Mouse (Mus musculus) gastrocnemius, postnatal 10 days (tissue): ENCODE measurements around the gene Mllt1. TPM values are rescaled to one million over a fixed set of nuclear protein-coding genes. Genes with fewer than 3 reads are reported as not detected.

Experiments
- total RNA-seq, 2 experiments: library from RNA; stranded (reverse); gene quantifications; 2 replicates each; pipeline ENCODE4 v1.2.3; 2021

Gene Mllt1
- total RNA-seq, 2 experiments from 2014 or later, result 15.5 to 23.1 TPM

Other genes starting within 250 kb of the Mllt1 start
- gene Ndufa11, start 217.6 kb downstream of the Mllt1 start, total RNA-seq, result 100 to 1,000 TPM; 377 to 422 TPM
- 1 to 10 TPM; 6.6 to 7.0 TPM for gene Vmac, start 217.4 kb downstream of the Mllt1 start, total RNA-seq
- gene Nrtn, start 177.9 kb downstream of the Mllt1 start, total RNA-seq, result 1 to 10 TPM in 1 of 2 experiments, under 1 TPM in 1; 0.95 to 1.4 TPM
- 10 to 100 TPM; 17.3 to 21.1 TPM for gene Dus3l, start 170.7 kb downstream of the Mllt1 start, total RNA-seq
- under 1 TPM; 0.19 to 0.20 TPM for gene Prr22, start 165.2 kb downstream of the Mllt1 start, total RNA-seq
- gene Rfx2, start 104.4 kb downstream of the Mllt1 start, total RNA-seq, result 1 to 10 TPM; 2.6 to 5.5 TPM
- gene Acsbg2, start 61.0 kb downstream of the Mllt1 start, total RNA-seq, result not detected
- gene 1700061G19Rik, start 59.9 kb downstream of the Mllt1 start, total RNA-seq, result under 1 TPM in 1 of 2 experiments, not detected in 1; 0.11 TPM
- gene Acer1, start 46.7 kb upstream of the Mllt1 start, total RNA-seq, result not detected
- 10 to 100 TPM; 32.7 to 34.9 TPM for gene Clpp, start 54.9 kb upstream of the Mllt1 start, total RNA-seq
- gene Alkbh7, start 61.9 kb upstream of the Mllt1 start, total RNA-seq, result 10 to 100 TPM; 29.5 to 33.5 TPM
- gene Pspn, start 64.6 kb upstream of the Mllt1 start, total RNA-seq, result not detected
- 10 to 100 TPM; 24.3 to 28.0 TPM for gene Gtf2f1, start 75.9 kb upstream of the Mllt1 start, total RNA-seq
- gene Gm17949, start 76.1 kb upstream of the Mllt1 start, total RNA-seq, result not detected
- 10 to 100 TPM; 47.0 to 57.4 TPM for gene Khsrp, start 96.1 kb upstream of the Mllt1 start, total RNA-seq
- gene Slc25a41, start 106.2 kb upstream of the Mllt1 start, total RNA-seq, result not detected
- gene Crb3, start 123.7 kb upstream of the Mllt1 start, total RNA-seq, result under 1 TPM; 0.54 to 0.81 TPM
- 10 to 100 TPM; 42.1 to 50.9 TPM for gene Slc25a23, start 124.4 kb upstream of the Mllt1 start, total RNA-seq
- under 1 TPM; 0.52 to 0.79 TPM for gene Dennd1c, start 143.1 kb upstream of the Mllt1 start, total RNA-seq
- gene Tubb4a, start 152.4 kb upstream of the Mllt1 start, total RNA-seq, result 1 to 10 TPM; 4.2 to 4.6 TPM
- under 1 TPM; 0.42 to 0.95 TPM for gene Tnfsf9, start 169.9 kb upstream of the Mllt1 start, total RNA-seq
- not detected for gene Cd70, start 214.4 kb upstream of the Mllt1 start, total RNA-seq